Mouse (Mus musculus): ENCODE results near the gene Gnpda2. TPM values are rescaled to one million over a fixed set of nuclear protein-coding genes. Genes with fewer than 3 reads are reported as not detected.

Gnpda2 gene
- total RNA-seq (2021): 10 to 100 TPM; 21.1 TPM
- long read RNA-seq, transcript Gnpda2-201 (7 exons, 1,894 nt): major isoform, 25 of 29 reads
- long read RNA-seq, partial matches to known transcripts: 0 of 29 reads
- long read RNA-seq, other reads (novel, unspliced or antisense): 1 of 29 reads

GRCm38 (mm10) chr5:69591640-69592461 lies at the start of gene Gnpda2:
Gene Gnpda2 (minus strand): TSS chr5:69592340.
- peak; percentile 88 to 92 for DNase-seq (ENCODE audit: low spot score in 2 of 2)

GRCm38 (mm10) chr5:69634766-69635165 lies 42.6 kb upstream of the Gnpda2 start:
- DNase-seq (ENCODE audit: low spot score in 2 of 2): no peak

- no peak for DNase-seq (ENCODE audit: low spot score in 2 of 2)
Measured at GRCm38 (mm10) chr5:69620899-69621298, 28.8 kb upstream of the Gnpda2 start.

GRCm38 (mm10) chr5:69613209-69613796 lies 21.2 kb upstream of the Gnpda2 start:
- peak in 1 of 2 experiments; percentile 60 for DNase-seq (ENCODE audit: low spot score in 2 of 2)

GRCm38 (mm10) chr5:69601027-69601426 lies 8.9 kb upstream of the Gnpda2 start:
- peak in 1 of 2 experiments; percentile 18 for DNase-seq (ENCODE audit: low spot score in 2 of 2)

- no peak for DNase-seq (ENCODE audit: low spot score in 2 of 2)
Measured at GRCm38 (mm10) chr5:69557404-69557935, 34.7 kb downstream of the Gnpda2 start.

GRCm38 (mm10) chr5:69556628-69557403 lies 35.3 kb downstream of the Gnpda2 start, which contains the start of gene Guf1:
Gene Guf1 (plus strand): TSS chr5:69556923.
- peak; percentile 93 to 96 for DNase-seq (ENCODE audit: low spot score in 2 of 2)

GRCm38 (mm10) chr5:69542489-69542888 lies 49.7 kb downstream of the Gnpda2 start, which contains the start of gene Yipf7:
Gene Yipf7 (minus strand): TSS chr5:69542648.
- DNase-seq (ENCODE audit: low spot score in 2 of 2): no peak

GRCm38 (mm10) chr5:69541680-69542079 lies 50.5 kb downstream of the Gnpda2 start:
- no peak for DNase-seq (ENCODE audit: low spot score in 2 of 2)

GRCm38 (mm10) chr5:69523944-69524343 lies 68.2 kb downstream of the Gnpda2 start:
- DNase-seq (ENCODE audit: low spot score in 2 of 2): no peak

Other genes with a start within 250 kb of the Gnpda2 start
- gene Yipf7, start 49.7 kb downstream of the Gnpda2 start, total RNA-seq (2021): not detected
- gene Guf1, start 35.4 kb downstream of the Gnpda2 start, total RNA-seq (2021): 10 to 100 TPM; 19.4 to 21.2 TPM

Data from layer of hippocampus, adult 18-20 months (tissue).